Mouse (Mus musculus) midbrain, embryonic 14.5 days (tissue): ENCODE results near the gene Gtpbp2. TPM values are rescaled to one million over a fixed set of nuclear protein-coding genes. Genes with fewer than 3 reads are reported as not detected.

Experiments used
- ATAC-seq: fragments of 200-750 bp; cut with Nextera tagmentation; 2 replicates; pipeline ENCODE4 v1.8.0; 2017; ENCODE audit warnings: moderate number of reproducible peaks, moderate library complexity; ENCODE audit not compliant: low FRiP score, low TSS enrichment
- DNase-seq: peaks from one replicate; pipeline ENCODE4 v3.0.0-alpha.2; 2015
- H3K27ac ChIP-seq: fragments of 300-500 bp; sonication (generic); replicated peaks from 2 replicates; pipeline ENCODE4 v1.5.1; 2014; ENCODE audit warnings: mild to moderate bottlenecking, low read depth, low read length, moderate library complexity
- H3K27me3 ChIP-seq: fragments of 300-500 bp; sonication (generic); 2 replicates; pipeline ENCODE4 v1.6.1; 2014; ENCODE audit warnings: low read length, control low read depth, mixed read lengths; ENCODE audit not compliant: control insufficient read depth, insufficient read depth
- H3K36me3 ChIP-seq: fragments of 300-500 bp; sonication (generic); 2 replicates; pipeline ENCODE4 v1.6.1; 2014; ENCODE audit warnings: low read length, control low read depth; ENCODE audit not compliant: control insufficient read depth, insufficient read depth
- H3K4me1 ChIP-seq: fragments of 300-500 bp; sonication (generic); 2 replicates; pipeline ENCODE4 v1.6.1; 2014; ENCODE audit warnings: mild to moderate bottlenecking, antibody characterized with exemption, low read length, control low read depth; ENCODE audit not compliant: control insufficient read depth, insufficient read depth
- H3K4me2 ChIP-seq: fragments of 300-500 bp; sonication (generic); 2 replicates; pipeline ENCODE4 v1.6.1; 2014; ENCODE audit warnings: mild to moderate bottlenecking, low read length, moderate library complexity
- H3K4me3 ChIP-seq: fragments of 300-500 bp; sonication (generic); replicated peaks from 2 replicates; pipeline ENCODE4 v1.5.1; 2014; ENCODE audit warnings: low read depth, low read length
- H3K9ac ChIP-seq: fragments of 300-500 bp; sonication (generic); replicated peaks from 2 replicates; pipeline ENCODE4 v1.6.1; 2014; ENCODE audit warnings: mild to moderate bottlenecking, low read length, moderate library complexity
- H3K9me3 ChIP-seq: fragments of 300-500 bp; sonication (generic); 2 replicates; pipeline ENCODE4 v1.6.1; 2016; ENCODE audit warnings: low read length, control low read depth, mixed read lengths; ENCODE audit not compliant: control insufficient read depth
- WGBS: fragments of 180-500 bp; shearing (Covaris S2); extraction: QIAGEN DNeasy Blood & Tissue Kit; methylation state at CpG from one replicate; pipeline ENCODE4 v1.1.7; 2014; 5-methylcytosine and 5-hydroxymethylcytosine counted together
- polyA plus RNA-seq: library from polyadenylated mRNA; unstranded; fragments of >200 nt; fragmentation: Nextera tagmentation; extraction: Ambion mirVana; gene quantifications from 2 replicates; pipeline ENCODE4 v1.2.1, GENCODE M21; 2014

Gene Gtpbp2
- polyA plus RNA-seq, 1 experiment from 2014 or later: 27.2 TPM

DNA sequence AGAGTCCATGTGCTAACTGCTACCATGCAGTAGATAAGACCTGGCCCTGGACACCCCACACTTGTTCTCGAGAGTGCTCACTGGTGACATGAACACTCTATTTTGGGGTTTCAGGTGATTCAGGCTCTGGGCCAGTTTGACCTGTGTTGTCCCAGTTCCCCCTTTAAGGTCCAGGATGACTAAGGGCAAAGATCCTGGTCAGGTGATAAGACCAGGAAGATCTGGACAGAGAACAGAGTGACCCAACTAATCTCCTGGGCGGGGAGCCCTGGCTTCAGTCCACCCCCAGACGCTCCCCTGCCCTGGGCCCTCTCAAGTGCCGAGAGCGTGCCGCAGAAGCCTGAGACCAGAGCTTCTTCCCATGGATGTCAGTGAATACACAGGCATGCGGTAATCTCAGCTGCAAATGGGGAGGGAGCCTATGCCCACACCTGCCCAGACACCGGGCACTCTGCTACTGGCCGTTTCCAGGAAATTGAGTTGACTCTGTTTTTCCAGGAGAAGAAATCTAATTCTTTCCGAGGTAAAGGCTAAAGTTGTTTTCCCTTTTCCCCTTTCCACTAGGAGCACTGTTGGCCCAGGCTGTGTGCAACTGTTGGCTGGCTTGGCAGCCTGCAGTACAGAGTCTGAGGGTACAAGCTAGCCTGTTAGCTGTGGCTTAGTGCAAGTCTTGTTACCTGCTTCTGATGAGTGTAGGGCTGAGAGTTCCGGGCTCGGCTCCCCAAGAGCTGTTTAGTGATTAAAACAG lies 36.7 kb upstream of the Gtpbp2 start:
- no peaks in the 10 kb centered on the region for H3K4me1 ChIP-seq
- DNase-seq: no peak
- H3K27ac ChIP-seq: no peak overlapping the region
- no peaks in the 10 kb centered on the region for H3K9me3 ChIP-seq
- no peak overlapping the region for H3K4me2 ChIP-seq
- H3K27me3 ChIP-seq: no peaks in the 10 kb centered on the region
- WGBS: 92% methylated on average over 12 of the region's 12 CpGs
- no peak for ATAC-seq
- H3K36me3 ChIP-seq: peaks cover 79% of the 10 kb centered on the region
- no peak overlapping the region for H3K4me3 ChIP-seq
- no peak overlapping the region for H3K9ac ChIP-seq

DNA sequence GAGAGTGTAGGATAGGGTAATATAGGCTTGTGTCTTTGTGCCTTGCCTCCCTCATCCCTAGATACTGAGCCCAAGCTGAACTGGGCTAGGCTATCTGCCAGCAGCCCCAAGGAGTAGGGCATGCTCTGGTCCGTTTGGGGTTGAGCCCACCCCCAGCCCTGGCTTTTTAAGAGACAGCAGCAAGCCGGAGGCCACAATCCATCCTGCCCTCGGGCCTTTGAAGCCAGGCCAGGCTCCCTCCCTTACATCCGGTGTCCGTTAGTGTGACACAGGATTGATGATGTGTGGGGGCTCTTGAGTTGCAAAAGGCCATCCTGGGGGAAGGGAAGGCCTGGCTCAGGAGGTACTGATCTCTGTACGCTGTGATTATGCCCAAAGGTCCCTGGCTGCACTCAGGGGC lies 34.2 kb upstream of the Gtpbp2 start:
- H3K36me3 ChIP-seq: peaks cover 87% of the 10 kb centered on the region
- no peak overlapping the region for H3K9ac ChIP-seq
- H3K4me3 ChIP-seq: no peak overlapping the region
- H3K27ac ChIP-seq: no peak overlapping the region
- H3K4me2 ChIP-seq: no peak overlapping the region
- no peaks in the 10 kb centered on the region for H3K27me3 ChIP-seq
- no peaks in the 10 kb centered on the region for H3K9me3 ChIP-seq
- no peak for ATAC-seq
- no peak for DNase-seq
- WGBS: 87% methylated on average over 6 of the region's 6 CpGs
- H3K4me1 ChIP-seq: no peaks in the 10 kb centered on the region

DNA sequence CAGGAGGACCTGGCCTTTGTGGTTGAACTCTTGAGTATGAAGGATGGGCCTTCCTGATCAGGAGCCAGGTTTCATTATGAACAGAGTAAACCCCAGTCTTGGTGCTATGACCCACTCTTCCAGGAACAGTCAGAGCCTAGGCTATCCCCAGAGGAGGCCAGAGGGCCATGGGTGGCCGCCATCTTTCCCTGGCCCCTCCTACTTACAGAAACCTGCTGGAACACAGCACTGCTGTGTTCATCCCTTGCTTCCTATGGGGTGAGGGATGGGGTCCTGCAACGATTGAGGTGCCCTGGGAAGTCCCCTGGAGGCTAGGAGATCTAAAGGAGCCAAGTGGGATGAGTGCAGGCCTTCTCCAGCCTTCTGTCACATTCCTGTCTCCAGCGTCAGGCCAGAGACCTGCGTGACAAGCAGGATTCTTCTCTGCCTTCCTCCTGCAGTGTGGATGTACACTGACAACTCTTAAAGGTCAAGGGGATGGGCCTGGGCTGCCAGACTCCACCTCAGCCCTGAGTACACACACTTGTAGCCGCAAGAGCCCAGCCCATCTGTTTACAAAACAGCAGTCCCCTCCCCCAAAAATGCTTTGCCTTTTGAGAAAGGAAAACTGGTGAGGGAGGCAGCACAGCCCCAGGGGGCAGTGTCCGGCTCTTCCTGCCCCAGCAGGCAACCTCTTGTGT lies 32.9 kb upstream of the Gtpbp2 start:
- H3K4me2 ChIP-seq: no peak overlapping the region
- no peak overlapping the region for H3K27ac ChIP-seq
- DNase-seq: no peak
- WGBS: 89% methylated on average over 6 of the region's 6 CpGs
- no peak overlapping the region for H3K9ac ChIP-seq
- H3K4me3 ChIP-seq: no peak overlapping the region
- no peaks in the 10 kb centered on the region for H3K9me3 ChIP-seq
- no peaks in the 10 kb centered on the region for H3K4me1 ChIP-seq
- no peaks in the 10 kb centered on the region for H3K27me3 ChIP-seq
- no peak for ATAC-seq
- H3K36me3 ChIP-seq: peaks cover 74% of the 10 kb centered on the region

DNA sequence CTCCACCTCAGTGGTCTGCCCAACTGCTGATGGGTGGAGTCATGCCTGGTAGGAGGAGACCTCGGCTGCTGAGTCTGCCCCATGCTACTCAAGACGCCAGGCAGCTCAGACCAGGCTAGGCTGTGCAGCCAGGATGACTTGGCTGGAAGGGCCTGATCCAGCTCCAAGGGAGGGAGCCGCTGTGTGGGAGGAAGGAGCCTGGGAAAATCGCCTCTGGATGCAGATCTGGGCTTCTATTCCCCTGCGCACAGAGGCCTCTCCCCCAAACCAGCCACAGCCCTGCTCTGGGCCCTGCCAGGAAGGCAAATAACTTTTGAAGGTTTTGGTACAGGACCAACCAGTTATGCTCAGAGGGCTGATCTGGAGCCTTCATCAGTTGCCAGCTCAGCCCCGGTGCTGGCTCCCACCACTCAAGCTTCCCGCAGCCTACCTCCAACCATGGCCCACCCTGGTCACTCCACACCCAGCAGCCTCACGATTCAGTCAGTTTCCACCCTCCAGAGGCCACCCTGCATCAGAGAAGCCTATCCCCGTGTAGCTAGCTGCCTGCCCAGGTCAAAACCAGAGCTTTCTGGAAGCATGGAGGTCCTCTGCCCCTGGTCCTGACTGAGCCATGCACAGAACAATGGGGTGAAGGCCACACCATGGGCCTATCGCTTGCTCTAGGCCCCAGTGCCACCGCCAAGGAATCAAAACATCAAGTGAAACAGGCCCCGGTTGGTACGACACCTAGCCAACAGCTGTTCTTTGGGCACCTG lies 30.9 kb upstream of the Gtpbp2 start:
- Histone ChIP-seq H3K27me3 (no peaks in the 10 kb centered on the region), H3K27ac (no peak overlapping the region), H3K9me3 (no peaks in the 10 kb centered on the region), H3K36me3 (peaks cover 54% of the 10 kb centered on the region), H3K4me3 (no peak overlapping the region), H3K4me1 (no peaks in the 10 kb centered on the region), H3K4me2 (no peak overlapping the region), H3K9ac (no peak overlapping the region)
- DNase-seq (no peak), ATAC-seq (no peak)
- WGBS: 81% methylated on average over 13 of the region's 13 CpGs

DNA sequence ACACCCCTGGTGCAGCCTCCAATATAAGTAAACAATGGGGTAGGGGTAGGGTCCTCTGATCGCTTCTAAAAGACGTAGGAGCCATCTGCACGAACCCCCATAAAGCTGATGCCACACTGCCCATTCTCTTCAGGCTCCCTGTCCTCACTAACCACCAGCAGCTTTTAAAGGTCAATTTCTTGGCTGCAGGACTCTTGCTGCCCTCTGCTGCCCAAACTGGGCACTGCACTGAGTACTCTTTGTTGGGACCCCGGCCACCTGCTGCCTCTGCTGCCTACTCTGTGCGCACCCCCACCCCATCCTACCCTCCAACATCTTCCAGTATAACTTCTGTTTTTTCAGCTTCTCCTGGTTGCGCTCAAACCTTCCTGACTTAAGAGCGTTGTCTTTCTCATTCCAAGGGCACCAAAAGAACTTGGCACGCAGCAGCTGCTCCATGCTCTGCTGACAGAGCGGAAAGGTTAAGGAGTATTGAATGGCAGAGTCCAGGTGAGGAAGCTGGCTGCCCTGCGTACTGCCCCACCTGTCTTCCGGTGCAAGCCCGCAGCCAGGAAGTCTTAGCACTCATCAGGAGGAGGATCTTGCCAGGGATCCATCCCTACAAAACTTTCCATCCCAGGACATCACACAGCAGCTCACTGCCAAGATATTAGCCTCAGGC lies 28.6 kb upstream of the Gtpbp2 start:
- no peaks in the 10 kb centered on the region for H3K27me3 ChIP-seq
- H3K4me1 ChIP-seq: no peaks in the 10 kb centered on the region
- peaks cover 31% of the 10 kb centered on the region for H3K36me3 ChIP-seq
- no peak overlapping the region for H3K4me2 ChIP-seq
- no peaks in the 10 kb centered on the region for H3K9me3 ChIP-seq
- H3K4me3 ChIP-seq: no peak overlapping the region
- no peak overlapping the region for H3K27ac ChIP-seq
- WGBS: 12% methylated on average over 12 of the region's 12 CpGs
- no peak overlapping the region; the same call in 1 of the 2 replicates for H3K9ac ChIP-seq
- DNase-seq (peak; percentile 86), ATAC-seq (peak; percentile 55; the same call in 1 of the 2 replicates)

DNA sequence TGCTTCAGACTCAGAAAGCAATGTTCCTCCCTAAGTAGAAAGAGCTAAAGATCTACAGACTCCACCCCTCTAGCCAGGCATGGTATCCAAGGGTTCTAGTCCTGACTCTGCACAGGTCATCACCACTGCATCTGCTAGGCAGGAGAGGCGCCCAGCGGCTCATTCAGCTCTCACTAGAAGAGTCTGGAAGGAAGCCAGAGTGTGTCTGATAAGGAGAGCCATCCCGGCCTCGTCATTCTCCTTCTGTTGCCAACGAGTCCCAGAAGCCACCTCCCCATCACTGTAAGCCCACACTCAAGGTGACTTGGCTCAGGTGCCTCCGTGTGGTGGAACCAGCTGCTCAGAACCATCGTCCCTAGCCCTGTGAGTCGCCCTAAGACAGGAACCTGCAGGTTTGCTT lies 28.0 kb upstream of the Gtpbp2 start:
- WGBS: 78% methylated on average over 8 of the region's 8 CpGs
- Histone ChIP-seq H3K4me1 (no peaks in the 10 kb centered on the region), H3K27ac (no peak overlapping the region), H3K27me3 (no peaks in the 10 kb centered on the region), H3K9ac (no peak overlapping the region), H3K4me2 (no peak overlapping the region), H3K36me3 (peaks cover 25% of the 10 kb centered on the region), H3K4me3 (no peak overlapping the region), H3K9me3 (no peaks in the 10 kb centered on the region)
- DNase-seq (no peak), ATAC-seq (no peak)

DNA sequence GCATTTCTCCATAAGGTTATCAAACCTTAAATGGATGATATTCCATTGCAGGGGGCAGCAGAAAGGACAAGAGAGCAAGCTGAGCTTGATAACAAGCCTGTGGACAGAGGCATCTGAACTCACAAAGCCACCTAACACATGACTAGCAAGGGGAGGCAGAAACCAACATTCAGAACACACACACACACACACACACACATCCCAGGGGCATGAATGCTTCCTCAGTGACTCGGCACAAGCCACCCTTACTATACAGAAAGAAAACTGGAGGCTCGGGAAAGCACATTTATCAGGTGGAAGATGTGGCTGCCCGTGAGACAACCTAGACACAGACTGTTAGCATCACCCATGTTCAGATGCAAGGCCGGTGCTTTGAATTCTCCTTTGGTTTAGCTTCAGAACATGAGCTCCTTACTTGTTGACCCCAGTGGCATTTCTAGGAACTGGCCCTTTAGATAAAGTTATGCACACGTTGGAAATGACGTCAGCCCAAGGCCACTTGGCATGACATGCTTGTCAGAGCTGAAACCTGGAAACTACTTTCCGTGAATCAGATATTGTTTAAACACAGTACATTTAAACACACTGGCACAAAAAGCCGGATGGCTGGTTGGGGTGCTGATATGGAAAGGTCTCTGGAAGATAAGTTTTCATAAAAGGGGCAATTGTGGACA lies 22.1 kb upstream of the Gtpbp2 start:
- H3K4me3 ChIP-seq: no peak overlapping the region
- ATAC-seq (no peak), DNase-seq (no peak)
- no peaks in the 10 kb centered on the region for H3K36me3 ChIP-seq
- H3K4me1 ChIP-seq: peaks cover 8% of the 10 kb centered on the region; the same call in 1 of the 2 replicates
- 86% methylated on average over 8 of the region's 8 CpGs for WGBS
- no peak overlapping the region for H3K4me2 ChIP-seq
- H3K9me3 ChIP-seq: no peaks in the 10 kb centered on the region
- H3K27me3 ChIP-seq: no peaks in the 10 kb centered on the region
- H3K27ac ChIP-seq: no peak overlapping the region
- no peak overlapping the region for H3K9ac ChIP-seq

DNA sequence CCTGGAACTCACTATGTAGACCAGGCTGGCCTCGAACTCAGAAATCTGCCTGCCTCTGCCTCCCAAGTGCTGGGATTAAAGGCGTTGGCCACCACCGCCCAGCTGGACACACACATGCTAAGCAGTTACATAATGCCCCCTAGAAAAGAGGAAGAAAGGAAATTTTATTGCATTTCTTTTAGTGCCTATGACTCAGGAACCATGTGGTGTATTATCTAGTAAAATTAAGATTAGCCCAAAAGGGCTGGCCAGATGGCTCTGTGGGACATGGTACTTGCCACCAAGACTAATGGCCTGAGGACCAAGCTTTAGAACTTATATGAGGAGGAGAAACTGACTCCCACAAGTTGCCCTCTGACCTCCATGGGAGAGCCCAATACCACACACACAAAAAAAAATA lies 21.0 kb upstream of the Gtpbp2 start:
- Histone ChIP-seq H3K4me1 (peaks cover 11% of the 10 kb centered on the region), H3K9me3 (no peaks in the 10 kb centered on the region), H3K9ac (no peak overlapping the region), H3K27me3 (no peaks in the 10 kb centered on the region), H3K36me3 (no peaks in the 10 kb centered on the region), H3K4me2 (no peak overlapping the region), H3K4me3 (no peak overlapping the region), H3K27ac (no peak overlapping the region)
- ATAC-seq: no peak
- 91% methylated on average over 3 of the region's 3 CpGs for WGBS
- no peak for DNase-seq
